Mouse (Mus musculus): Measurements from ENCODE around the gene Fez1. TPM values are rescaled to one million over a fixed set of nuclear protein-coding genes. Genes with fewer than 3 reads are reported as not detected.
A peak's percentile ranks its signal among the peaks of the same experiment; 100 is the strongest.

Gene Fez1
- total and polyA plus RNA-seq, 3 experiments = 0.88 to 1.8 (median 1.7) TPM

DNA sequence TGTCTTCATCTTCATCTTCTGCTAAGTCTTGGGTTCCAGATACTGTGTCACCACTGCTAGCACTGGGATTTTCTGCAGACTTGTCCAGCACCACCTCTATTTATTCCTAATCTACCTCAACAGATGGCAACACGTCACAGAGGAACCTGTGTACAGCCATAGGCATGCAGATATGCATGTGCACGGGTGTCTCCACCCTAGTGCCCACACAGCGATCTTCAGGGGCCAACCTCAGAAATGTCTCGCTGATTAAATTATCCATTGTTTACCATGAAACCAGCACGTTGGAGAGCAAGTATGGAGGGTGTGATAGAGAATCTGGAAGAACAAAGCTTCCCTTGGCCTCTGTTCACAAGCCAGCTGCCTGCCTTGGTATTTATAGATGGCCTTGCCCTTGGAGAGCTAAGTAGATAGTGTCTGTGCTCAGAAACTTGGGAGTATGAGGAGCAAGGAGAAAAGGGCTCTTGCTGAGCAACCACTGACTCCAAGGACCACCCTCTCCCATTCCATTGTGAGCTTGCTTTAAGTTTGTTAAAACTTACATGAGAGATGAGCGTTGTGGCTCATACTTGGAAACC, 71.8 kb downstream of the Fez1 start:
- intact Hi-C loops (cut with DNase I) = loop anchor here (10.0 kb wide), 1 partner anchor 221 kb away; no protein-coding TSS in a partner anchor
- no peak for DNase-seq
- H3K9ac ChIP-seq (ENCODE audit: low read depth, low read length) = no peak overlapping the region
- no peak for TF ChIP-seq EP300 (IDR thresholded peaks at IDR 0.05; ENCODE audit: insufficient read depth, low read depth, low read length)
- TF ChIP-seq POLR2A (IDR thresholded peaks at IDR 0.05; ENCODE audit: insufficient read depth, low read depth, low read length) = no peak
- TF ChIP-seq CTCF (IDR thresholded peaks at IDR 0.05) = no peak
- no peaks in the 10 kb centered on the region for H3K36me3 ChIP-seq (ENCODE audit: control insufficient read depth, insufficient read depth, low read length)
- H3K27me3 ChIP-seq (ENCODE audit: control insufficient read depth, insufficient read depth, low read length) = no peaks in the 10 kb centered on the region
- H3K4me1 ChIP-seq (ENCODE audit: control insufficient read depth, insufficient read depth, low read length) = no peaks in the 10 kb centered on the region; the same call in 1 of the 2 replicates
- H3K4me3 ChIP-seq = no peak overlapping the region
- H3K27ac ChIP-seq = no peak overlapping the region; the same call in 1 of the 2 replicates
- WGBS = 62% methylated on average over 6 of the region's 6 CpGs
- no peaks in the 10 kb centered on the region for H3K79me2 ChIP-seq (replicated peaks; ENCODE audit: control insufficient read depth, insufficient read depth, low read length)

DNA sequence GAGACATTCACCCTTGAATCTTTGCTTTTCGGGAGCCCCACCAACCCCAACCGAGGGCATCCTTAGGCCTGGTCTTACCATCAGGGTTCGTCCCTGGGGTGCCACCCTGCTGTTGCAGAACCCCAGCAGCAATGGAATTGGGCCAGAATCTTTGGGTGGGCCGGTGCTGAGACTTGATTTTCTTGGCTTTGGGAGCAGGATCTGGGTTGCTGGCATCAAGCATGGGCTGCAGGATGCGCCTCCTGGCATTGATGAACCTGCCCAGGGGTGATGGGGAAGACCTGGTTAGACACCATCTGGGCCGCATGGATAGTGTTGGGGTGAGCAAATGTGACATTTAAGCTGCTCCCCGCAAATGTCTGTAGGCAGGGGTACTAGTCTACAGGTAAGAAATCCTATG, 72.6 kb downstream of the Fez1 start:
- no peak for DNase-seq
- H3K27me3 ChIP-seq (ENCODE audit: control insufficient read depth, insufficient read depth, low read length) = no peaks in the 10 kb centered on the region
- H3K4me1 ChIP-seq (ENCODE audit: control insufficient read depth, insufficient read depth, low read length) = peaks cover 1% of the 10 kb centered on the region; the same call in 1 of the 2 replicates
- H3K36me3 ChIP-seq (ENCODE audit: control insufficient read depth, insufficient read depth, low read length) = no peaks in the 10 kb centered on the region
- no peak overlapping the region for H3K9ac ChIP-seq (ENCODE audit: low read depth, low read length)
- no peak overlapping the region; the same call in 1 of the 2 replicates for H3K27ac ChIP-seq
- intact Hi-C loops (cut with DNase I) = loop anchor here (2.0 to 10.0 kb wide), 3 partner anchors 75 to 337 kb away; no protein-coding TSS in a partner anchor
- H3K4me3 ChIP-seq = no peak overlapping the region
- TF ChIP-seq POLR2A (IDR thresholded peaks at IDR 0.05; ENCODE audit: insufficient read depth, low read depth, low read length) (no peak), EP300 (IDR thresholded peaks at IDR 0.05; ENCODE audit: insufficient read depth, low read depth, low read length) (no peak), CTCF (IDR thresholded peaks at IDR 0.05) (no peak)
- H3K79me2 ChIP-seq (replicated peaks; ENCODE audit: control insufficient read depth, insufficient read depth, low read length) = no peaks in the 10 kb centered on the region
- 82% methylated on average over 7 of the region's 7 CpGs for WGBS

DNA sequence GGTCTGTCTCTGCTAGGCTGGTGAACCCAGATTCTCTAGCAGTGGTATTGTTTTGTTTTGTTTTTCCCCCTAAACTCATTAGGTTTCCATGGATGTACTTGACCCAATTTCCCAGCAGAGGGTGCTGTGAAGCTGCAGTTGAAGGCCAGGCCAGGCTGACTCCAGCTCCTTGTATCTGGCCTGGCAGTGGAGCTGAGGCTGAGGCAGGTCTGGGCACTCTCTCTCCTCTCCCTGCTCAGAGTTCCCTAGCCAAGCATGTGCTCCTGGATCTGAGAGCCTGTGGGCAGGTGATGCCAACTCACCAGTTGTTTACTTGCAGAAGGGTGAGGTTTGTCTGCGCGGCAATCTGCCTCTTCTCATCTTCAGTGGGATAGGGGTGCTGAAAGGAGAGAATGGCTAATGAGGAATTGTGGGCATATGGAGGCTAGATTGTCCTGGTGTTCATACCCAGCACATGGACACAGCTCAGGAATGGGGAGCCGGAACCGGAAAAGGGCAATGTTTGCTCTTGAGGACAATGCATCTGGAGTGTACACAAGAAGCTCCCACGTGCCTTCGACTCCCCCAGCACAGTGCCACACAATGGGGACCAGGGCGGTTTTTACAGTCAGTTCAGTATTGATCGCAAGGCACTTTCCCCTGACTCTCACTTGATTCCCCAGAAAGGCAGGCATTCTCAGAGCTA, 73.5 kb downstream of the Fez1 start:
- Histone ChIP-seq H3K4me1 (ENCODE audit: control insufficient read depth, insufficient read depth, low read length) (peaks cover 3% of the 10 kb centered on the region; the same call in 1 of the 2 replicates), H3K36me3 (ENCODE audit: control insufficient read depth, insufficient read depth, low read length) (no peaks in the 10 kb centered on the region), H3K4me3 (no peak overlapping the region), H3K27ac (peak overlapping the region; percentile 34; the same call in 1 of the 2 replicates), H3K79me2 (replicated peaks; ENCODE audit: control insufficient read depth, insufficient read depth, low read length) (no peaks in the 10 kb centered on the region), H3K9ac (ENCODE audit: low read depth, low read length) (no peak overlapping the region), H3K27me3 (ENCODE audit: control insufficient read depth, insufficient read depth, low read length) (no peaks in the 10 kb centered on the region)
- 74% methylated on average over 8 of the region's 8 CpGs for WGBS
- intact Hi-C loops (cut with DNase I) = loop anchor here (2.0 to 10.0 kb wide), 3 partner anchors 74 to 336 kb away; no protein-coding TSS in a partner anchor
- peak; percentile 47 to 63 for DNase-seq
- TF ChIP-seq POLR2A (IDR thresholded peaks at IDR 0.05; ENCODE audit: insufficient read depth, low read depth, low read length) (no peak), CTCF (IDR thresholded peaks at IDR 0.05) (peak; percentile 79), EP300 (IDR thresholded peaks at IDR 0.05; ENCODE audit: insufficient read depth, low read depth, low read length) (peak; percentile 71; the same call in 1 of the 2 replicates)

DNA sequence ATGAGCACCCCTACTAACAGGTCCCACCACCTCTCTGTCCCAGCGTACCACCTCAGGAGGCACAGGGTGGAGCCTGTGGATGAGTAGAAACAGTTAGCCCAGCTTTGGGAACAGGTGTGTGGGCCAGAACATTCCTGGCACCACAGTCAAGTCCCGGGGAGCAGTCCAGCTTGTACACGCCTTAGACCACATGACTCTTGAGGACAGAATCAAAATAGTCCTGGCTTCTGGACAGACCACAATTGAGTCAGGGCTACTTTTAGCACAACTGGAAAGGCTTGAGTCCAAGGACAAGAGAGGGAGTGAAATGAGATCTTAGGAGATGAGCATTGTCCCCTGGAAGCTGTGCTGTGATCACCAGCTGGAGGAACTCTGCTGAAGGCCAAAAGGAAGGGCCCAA, 76.9 kb downstream of the Fez1 start:
- H3K27me3 ChIP-seq (ENCODE audit: control insufficient read depth, insufficient read depth, low read length) = no peaks in the 10 kb centered on the region
- H3K4me3 ChIP-seq = no peak overlapping the region
- 55% methylated on average over 3 of the region's 3 CpGs for WGBS
- peaks cover 3% of the 10 kb centered on the region; the same call in 1 of the 2 replicates for H3K4me1 ChIP-seq (ENCODE audit: control insufficient read depth, insufficient read depth, low read length)
- no peaks in the 10 kb centered on the region for H3K36me3 ChIP-seq (ENCODE audit: control insufficient read depth, insufficient read depth, low read length)
- peak overlapping the region; percentile 84 for H3K27ac ChIP-seq
- DNase-seq = peak; percentile 54 to 78
- H3K9ac ChIP-seq (ENCODE audit: low read depth, low read length) = no peak overlapping the region
- TF ChIP-seq CTCF (IDR thresholded peaks at IDR 0.05) = no peak
- peak; percentile 88 for TF ChIP-seq EP300 (IDR thresholded peaks at IDR 0.05; ENCODE audit: insufficient read depth, low read depth, low read length)
- no peak for TF ChIP-seq POLR2A (IDR thresholded peaks at IDR 0.05; ENCODE audit: insufficient read depth, low read depth, low read length)
- no peaks in the 10 kb centered on the region for H3K79me2 ChIP-seq (replicated peaks; ENCODE audit: control insufficient read depth, insufficient read depth, low read length)
- intact Hi-C loops (cut with DNase I) = loop anchor here (10.0 kb wide), 1 partner anchor 216 kb away; no protein-coding TSS in a partner anchor

DNA sequence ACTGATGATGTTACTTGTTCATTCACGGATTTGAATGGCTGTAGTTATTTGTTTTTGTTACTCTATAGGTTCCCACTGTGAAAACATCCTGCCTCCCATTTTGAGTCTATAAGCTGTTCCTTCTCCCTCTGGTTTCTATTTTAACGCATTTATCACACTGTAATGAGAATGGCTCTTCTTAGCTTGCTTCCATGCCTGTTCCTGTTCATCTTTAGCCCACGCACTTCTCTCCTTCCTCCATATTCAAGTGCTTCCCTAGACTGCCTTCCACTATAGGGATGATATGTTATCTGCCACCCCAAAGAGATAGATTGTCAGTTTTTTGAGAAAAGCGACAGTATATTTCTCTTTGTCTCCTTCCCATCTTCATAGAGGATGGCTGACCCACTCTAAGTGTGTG, 78.8 kb downstream of the Fez1 start:
- WGBS = 80% methylated on average over 4 of the region's 4 CpGs
- Histone ChIP-seq H3K4me3 (no peak overlapping the region), H3K27ac (no peak overlapping the region), H3K9ac (ENCODE audit: low read depth, low read length) (no peak overlapping the region), H3K36me3 (ENCODE audit: control insufficient read depth, insufficient read depth, low read length) (no peaks in the 10 kb centered on the region), H3K4me1 (ENCODE audit: control insufficient read depth, insufficient read depth, low read length) (peaks cover 3% of the 10 kb centered on the region; the same call in 1 of the 2 replicates), H3K79me2 (replicated peaks; ENCODE audit: control insufficient read depth, insufficient read depth, low read length) (no peaks in the 10 kb centered on the region), H3K27me3 (ENCODE audit: control insufficient read depth, insufficient read depth, low read length) (no peaks in the 10 kb centered on the region)
- intact Hi-C loops (cut with DNase I) = no loop called here
- DNase-seq = no peak
- no peak for TF ChIP-seq EP300 (IDR thresholded peaks at IDR 0.05; ENCODE audit: insufficient read depth, low read depth, low read length)
- TF ChIP-seq POLR2A (IDR thresholded peaks at IDR 0.05; ENCODE audit: insufficient read depth, low read depth, low read length) = no peak
- no peak for TF ChIP-seq CTCF (IDR thresholded peaks at IDR 0.05)

DNA sequence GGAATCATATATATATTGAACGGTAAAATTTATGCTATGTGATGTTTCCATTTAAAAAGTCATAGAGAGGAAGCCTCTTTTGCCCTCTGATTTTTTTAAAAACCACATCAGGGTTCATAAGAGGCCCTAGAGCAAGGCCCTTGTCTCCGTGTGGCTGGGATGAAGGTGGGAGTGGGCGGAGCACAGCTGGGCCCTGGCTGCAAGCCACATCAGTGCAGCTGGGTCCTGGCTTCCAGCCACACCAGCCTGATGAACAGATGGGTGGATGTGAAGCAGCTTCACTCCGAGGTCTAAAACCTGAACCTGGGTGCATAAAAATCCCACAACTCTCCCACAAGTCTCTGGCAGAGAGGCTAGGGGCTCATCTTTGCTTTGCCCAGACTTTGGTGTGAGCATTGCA, 83.8 kb downstream of the Fez1 start:
- TF ChIP-seq POLR2A (IDR thresholded peaks at IDR 0.05; ENCODE audit: insufficient read depth, low read depth, low read length) (no peak), CTCF (IDR thresholded peaks at IDR 0.05) (no peak), EP300 (IDR thresholded peaks at IDR 0.05; ENCODE audit: insufficient read depth, low read depth, low read length) (no peak)
- no peaks in the 10 kb centered on the region for H3K27me3 ChIP-seq (ENCODE audit: control insufficient read depth, insufficient read depth, low read length)
- intact Hi-C loops (cut with DNase I) = no loop called here
- no peak overlapping the region for H3K4me3 ChIP-seq
- no peaks in the 10 kb centered on the region for H3K36me3 ChIP-seq (ENCODE audit: control insufficient read depth, insufficient read depth, low read length)
- no peak overlapping the region for H3K9ac ChIP-seq (ENCODE audit: low read depth, low read length)
- WGBS = 43% methylated on average over 4 of the region's 4 CpGs
- no peaks in the 10 kb centered on the region for H3K4me1 ChIP-seq (ENCODE audit: control insufficient read depth, insufficient read depth, low read length)
- no peak overlapping the region for H3K27ac ChIP-seq
- peak in 1 of 2 experiments; percentile 27 for DNase-seq
- no peaks in the 10 kb centered on the region for H3K79me2 ChIP-seq (replicated peaks; ENCODE audit: control insufficient read depth, insufficient read depth, low read length)
